Mouse (Mus musculus): Measurements from ENCODE around the gene Cpt2. TPM values are rescaled to one million over a fixed set of nuclear protein-coding genes. Genes with fewer than 3 reads are reported as not detected.

The Cpt2 gene
- polyA plus RNA-seq (2014; fragmentation: Illumina TruSeq; extraction: RNeasy Lipid Tissue Mini Kit (QIAGEN cat#74804); ENCODE audit: insufficient read depth, low read depth, low replicate concordance) = 18.2 TPM

GRCm38 (mm10) chr4:107923145-107923802 is at the start of gene Cpt2:
Gene Cpt2, minus strand, starts transcription at chr4:107923610.

GRCm38 (mm10) chr4:107967966-107968682 is 44.7 kb upstream of the Cpt2 start, which contains the start of gene Slc1a7:
Gene Slc1a7, plus strand, starts transcription at chr4:107968332.

GRCm38 (mm10) chr4:107889731-107890432 is 33.5 kb downstream of the Cpt2 start, which contains the start of gene 0610037L13Rik:
Gene 0610037L13Rik, plus strand, starts transcription at chr4:107889813.

GRCm38 (mm10) chr4:107879254-107880050 is 44.0 kb downstream of the Cpt2 start, which contains the start of gene Magoh:
Gene Magoh, plus strand, starts transcription at chr4:107879755.

Other genes with a start within 250 kb of the Cpt2 start
- not detected for gene Dmrtb1, start 239.4 kb downstream of the Cpt2 start, polyA plus RNA-seq (2014; fragmentation: Illumina TruSeq; extraction: RNeasy Lipid Tissue Mini Kit (QIAGEN cat#74804); ENCODE audit: insufficient read depth, low read depth, low replicate concordance)
- 0.30 TPM for gene Lrp8, start 121.3 kb downstream of the Cpt2 start, polyA plus RNA-seq (2014; fragmentation: Illumina TruSeq; extraction: RNeasy Lipid Tissue Mini Kit (QIAGEN cat#74804); ENCODE audit: insufficient read depth, low read depth, low replicate concordance)
- gene Magoh, start 43.9 kb downstream of the Cpt2 start, polyA plus RNA-seq (2014; fragmentation: Illumina TruSeq; extraction: RNeasy Lipid Tissue Mini Kit (QIAGEN cat#74804); ENCODE audit: insufficient read depth, low read depth, low replicate concordance) = 108 TPM
- 64.7 TPM for gene 0610037L13Rik, start 33.8 kb downstream of the Cpt2 start, polyA plus RNA-seq (2014; fragmentation: Illumina TruSeq; extraction: RNeasy Lipid Tissue Mini Kit (QIAGEN cat#74804); ENCODE audit: insufficient read depth, low read depth, low replicate concordance)
- 0.28 TPM for gene Slc1a7, start 44.7 kb upstream of the Cpt2 start, polyA plus RNA-seq (2014; fragmentation: Illumina TruSeq; extraction: RNeasy Lipid Tissue Mini Kit (QIAGEN cat#74804); ENCODE audit: insufficient read depth, low read depth, low replicate concordance)
- 12.4 TPM for gene Podn, start 172.8 kb upstream of the Cpt2 start, polyA plus RNA-seq (2014; fragmentation: Illumina TruSeq; extraction: RNeasy Lipid Tissue Mini Kit (QIAGEN cat#74804); ENCODE audit: insufficient read depth, low read depth, low replicate concordance)
- gene Scp2, start 221.4 kb upstream of the Cpt2 start, polyA plus RNA-seq (2014; fragmentation: Illumina TruSeq; extraction: RNeasy Lipid Tissue Mini Kit (QIAGEN cat#74804); ENCODE audit: insufficient read depth, low read depth, low replicate concordance) = 431 TPM
- 32.9 TPM for gene Echdc2, start 241.8 kb upstream of the Cpt2 start, polyA plus RNA-seq (2014; fragmentation: Illumina TruSeq; extraction: RNeasy Lipid Tissue Mini Kit (QIAGEN cat#74804); ENCODE audit: insufficient read depth, low read depth, low replicate concordance)

Measured in lung, adult 10 weeks (tissue).